Mouse (Mus musculus): ENCODE results near the gene Gm20604. TPM values are rescaled to one million over a fixed set of nuclear protein-coding genes. Genes with fewer than 3 reads are reported as not detected.

Gm20604 gene
- total RNA-seq, 2 experiments from 2014 or later, result 3.8 to 4.9 TPM

DNA sequence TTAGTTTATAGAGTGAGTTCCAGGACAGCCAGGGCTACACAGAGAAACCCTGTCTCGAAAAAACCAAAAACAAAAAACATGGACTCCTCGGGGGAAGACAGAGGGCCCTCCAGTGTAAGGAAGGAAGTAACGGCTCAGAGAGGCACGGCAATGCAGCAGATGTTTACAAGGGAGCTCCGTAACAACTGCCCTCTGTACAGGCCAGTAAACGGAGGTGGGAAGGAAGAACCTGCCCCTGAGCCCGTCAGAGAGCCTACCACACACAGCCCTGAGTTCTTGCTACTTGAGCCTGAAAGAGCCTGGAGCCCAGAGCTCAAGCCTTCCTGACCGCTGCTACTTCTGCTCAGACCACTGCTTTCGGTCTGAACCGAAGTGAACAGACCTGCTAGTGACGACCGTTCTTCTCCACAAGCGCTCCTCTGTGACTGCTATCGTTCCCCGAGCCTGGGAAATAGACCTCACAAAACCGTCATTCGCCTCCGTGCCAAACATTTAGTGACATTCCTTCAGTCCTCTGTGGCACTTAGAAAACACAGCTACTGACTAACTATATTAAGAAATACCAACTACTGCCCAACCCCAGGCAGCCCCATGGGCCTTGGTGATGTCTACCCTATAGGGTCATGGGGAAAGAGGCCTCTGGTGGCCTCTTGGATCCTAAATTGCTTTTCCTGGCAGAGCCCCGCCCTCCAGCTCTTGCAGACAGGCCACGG is 45.2 kb downstream of the Gm20604 start:
- DNase-seq (ENCODE audit: low spot score), result no peak
- intact Hi-C loops (cut with DNase I), result no loop called here

DNA sequence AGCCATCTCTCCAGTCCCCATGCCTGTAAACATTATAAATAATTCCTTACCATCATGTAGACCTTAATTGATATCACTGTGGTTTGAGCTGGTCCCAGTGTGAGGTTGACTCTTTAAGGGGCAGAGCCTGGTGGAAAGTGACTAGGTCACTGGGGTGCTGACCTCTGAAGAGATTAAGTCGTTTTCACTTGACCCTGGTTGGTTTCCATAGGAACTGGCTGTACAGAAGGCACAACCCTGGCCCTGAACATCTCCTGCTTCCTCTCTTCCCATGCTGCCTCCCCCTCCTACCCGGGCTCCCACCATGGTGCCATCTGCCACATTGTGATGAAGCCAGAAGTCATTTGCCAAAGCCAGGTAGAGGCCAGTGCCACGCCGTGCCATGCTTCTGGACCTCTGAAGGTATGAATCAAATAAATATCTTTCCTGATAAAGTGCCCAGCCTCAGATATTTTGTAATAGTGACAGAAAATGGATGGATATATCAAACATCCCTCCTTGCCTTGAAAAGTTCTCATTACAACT is 47.6 kb downstream of the Gm20604 start:
- intact Hi-C loops (cut with DNase I), result no loop called here
- no peak for DNase-seq (ENCODE audit: low spot score)

GRCm38 (mm10) chr12:102709896-102710295 is 48.6 kb downstream of the Gm20604 start:
- no peak for DNase-seq (ENCODE audit: low spot score)
- intact Hi-C loops (cut with DNase I), result no loop called here

GRCm38 (mm10) chr12:102708220-102708619 is 50.3 kb downstream of the Gm20604 start:
- intact Hi-C loops (cut with DNase I), result no loop called here
- no peak for DNase-seq (ENCODE audit: low spot score)

DNA sequence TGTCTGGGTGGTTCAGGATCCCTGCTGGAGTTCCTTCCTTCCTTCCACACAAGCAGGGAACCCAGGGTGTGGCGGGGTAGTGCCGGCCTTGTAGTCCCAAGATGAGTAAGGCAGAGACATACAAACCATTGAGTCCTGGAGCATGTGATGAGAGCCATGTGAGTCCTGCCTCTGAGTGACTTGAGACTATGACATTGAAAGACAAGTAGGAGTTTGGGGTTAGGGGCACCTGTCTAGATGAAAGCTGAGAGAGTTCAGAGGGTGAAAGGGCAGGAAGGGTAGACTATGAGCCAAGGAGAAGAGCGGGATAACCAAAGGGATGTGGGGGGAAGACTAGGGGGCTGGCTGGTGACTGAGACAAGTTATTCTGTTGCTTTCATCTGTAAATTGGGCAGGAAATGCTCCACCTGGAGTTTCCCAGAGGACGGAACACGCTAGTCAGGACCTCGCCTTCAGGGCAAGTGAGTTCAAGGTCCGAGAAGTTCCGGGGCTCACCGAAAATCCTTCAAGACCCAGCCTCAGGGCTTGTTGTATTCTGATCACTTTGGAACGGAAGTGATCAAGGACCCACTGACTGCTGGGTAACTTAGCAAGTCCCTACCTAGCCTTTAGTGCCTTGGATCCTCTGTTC is 51.5 kb downstream of the Gm20604 start:
- intact Hi-C loops (cut with DNase I), result loop anchor here (2.0 kb wide), 1 partner anchor 128 kb away; no protein-coding TSS in a partner anchor
- DNase-seq (ENCODE audit: low spot score), result no peak

GRCm38 (mm10) chr12:102705906-102706640 is 52.4 kb downstream of the Gm20604 start:
- DNase-seq (ENCODE audit: low spot score), result no peak

DNA sequence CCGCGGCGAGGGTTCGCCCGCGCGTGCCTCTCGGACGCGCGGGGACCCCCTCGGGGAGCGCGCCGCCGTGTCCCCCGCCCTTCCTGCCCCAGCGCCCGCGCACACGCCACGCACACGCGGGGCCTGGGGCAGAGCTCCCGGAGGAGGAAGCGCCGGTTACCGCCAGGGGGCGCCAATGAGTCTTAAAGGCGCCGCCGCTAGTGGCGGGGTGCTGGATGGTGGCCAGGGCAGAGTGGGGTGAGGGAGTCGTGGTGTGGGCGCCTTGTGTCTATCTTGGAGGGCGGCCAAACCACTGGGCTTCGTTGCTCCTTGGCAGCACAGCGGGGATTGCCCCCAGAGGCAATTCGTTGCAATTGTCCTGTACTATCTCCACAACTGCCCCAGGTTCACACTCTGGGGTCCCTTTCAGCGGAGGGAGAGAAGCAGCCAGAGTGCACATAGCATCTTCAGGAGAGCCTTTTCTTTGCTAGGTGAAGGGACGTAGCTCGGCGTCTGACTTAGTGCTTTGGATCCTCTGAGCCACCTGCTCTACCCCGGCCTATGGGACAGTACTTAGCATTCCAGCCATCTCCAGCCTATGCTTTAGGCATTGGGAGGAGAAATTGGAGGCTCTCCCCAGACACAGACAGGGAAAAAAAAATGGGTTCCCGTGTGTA is 53.1 kb downstream of the Gm20604 start:
- peak; percentile 60 for DNase-seq (ENCODE audit: low spot score)
- intact Hi-C loops (cut with DNase I), result no loop called here

More at GRCm38 (mm10) chr12:102705906-102706640, 52.4 kb downstream of the Gm20604 start:
- intact Hi-C loops (cut with DNase I), result loop anchor here (2.0 kb wide), 1 partner anchor 127 kb away; no protein-coding TSS in a partner anchor

DNA sequence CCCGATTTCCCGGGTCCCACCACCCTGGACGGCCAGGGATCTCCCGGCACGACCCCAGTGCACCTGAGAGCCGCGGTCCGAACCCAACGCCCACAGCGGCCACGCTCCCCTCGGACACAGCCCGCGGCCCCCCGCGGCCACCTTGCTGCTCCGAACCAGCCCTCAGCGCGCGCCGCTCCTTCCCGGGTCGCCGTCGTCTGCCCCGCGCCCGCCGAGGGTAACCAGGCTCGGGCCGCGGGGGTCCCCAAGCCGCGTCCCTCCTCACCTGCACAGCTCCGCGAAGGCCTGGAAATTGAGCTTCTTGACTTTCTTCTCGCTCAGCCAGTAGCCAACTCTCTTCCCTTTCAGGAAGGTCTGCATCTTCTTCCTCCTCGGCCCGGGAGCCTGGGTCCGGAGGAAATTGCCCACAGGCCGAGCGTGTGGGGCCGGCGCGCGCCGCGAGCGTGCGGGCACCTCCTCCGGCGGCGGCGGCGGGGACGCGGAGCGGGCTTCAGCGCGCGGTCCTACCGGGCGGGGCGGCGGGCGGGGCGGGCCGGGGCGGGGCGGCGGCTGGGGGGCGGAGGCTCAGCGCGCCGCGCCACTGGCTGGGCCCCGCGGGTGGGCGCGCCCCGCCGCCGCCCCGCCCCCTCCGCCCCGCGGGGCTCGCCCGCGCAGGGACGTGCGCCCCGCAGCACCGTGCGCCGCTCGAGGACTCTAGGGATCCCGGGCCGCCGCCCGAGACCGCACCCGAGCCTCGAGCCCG is 53.8 kb downstream of the Gm20604 start, which contains the start of gene Itpk1:
Itpk1 (minus strand) TSS at position 474 of the 742 bp plus-strand sequence.
- intact Hi-C loops (cut with DNase I), result no loop called here
- DNase-seq (ENCODE audit: low spot score), result no peak

DNA sequence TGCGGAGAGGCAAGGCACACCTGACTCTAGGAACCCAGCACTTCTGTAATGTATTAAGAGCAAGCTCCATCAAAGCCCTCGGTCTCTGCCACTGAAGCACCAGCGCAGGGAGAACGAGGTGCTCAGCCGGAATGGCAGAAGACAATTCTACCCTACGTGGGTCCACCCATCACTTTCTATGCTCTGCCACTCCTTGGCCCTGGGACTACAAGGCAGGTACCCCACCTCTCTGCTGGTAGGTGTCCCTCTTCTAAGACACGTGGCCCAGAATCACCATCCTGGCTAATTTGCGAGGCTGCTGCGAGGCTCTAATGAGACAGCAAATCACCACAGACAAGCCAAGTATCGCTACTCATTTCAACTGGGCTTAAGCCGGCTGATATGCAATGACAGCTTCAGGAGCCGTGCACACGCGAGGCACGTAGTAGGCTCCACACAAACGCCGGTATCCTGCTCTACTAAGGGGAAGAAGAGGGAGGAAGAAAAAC is 54.5 kb downstream of the Gm20604 start:
- DNase-seq (ENCODE audit: low spot score), result no peak
- intact Hi-C loops (cut with DNase I), result no loop called here

- intact Hi-C loops (cut with DNase I), result no loop called here
These were observed 55.0 kb downstream of the Gm20604 start for GRCm38 (mm10) chr12:102703441-102703840.

DNA sequence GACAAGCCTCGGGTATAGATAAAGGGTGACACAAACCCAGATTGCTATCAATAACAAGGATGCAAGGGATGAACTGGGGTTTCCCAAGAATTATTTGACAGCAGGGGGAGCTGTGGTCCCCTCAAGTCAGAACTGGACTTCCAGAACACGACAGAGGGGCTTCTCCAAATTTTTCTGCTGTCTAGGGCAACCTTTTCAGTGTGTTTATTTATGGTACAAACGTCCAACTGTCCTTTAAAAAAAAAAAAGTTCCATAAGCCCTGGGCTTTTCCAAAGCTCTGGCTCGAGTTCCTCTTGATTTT is 55.4 kb downstream of the Gm20604 start:
- intact Hi-C loops (cut with DNase I), result no loop called here
- no peak for DNase-seq (ENCODE audit: low spot score)

More at GRCm38 (mm10) chr12:102703441-102703840, 55.0 kb downstream of the Gm20604 start:
- DNase-seq (ENCODE audit: low spot score), result no peak

GRCm38 (mm10) chr12:102702356-102703110 is 55.9 kb downstream of the Gm20604 start:
- DNase-seq (ENCODE audit: low spot score), result no peak
- intact Hi-C loops (cut with DNase I), result no loop called here

- intact Hi-C loops (cut with DNase I), result no loop called here
- no peak for DNase-seq (ENCODE audit: low spot score)
These were observed 56.7 kb downstream of the Gm20604 start for GRCm38 (mm10) chr12:102701691-102702207.

- intact Hi-C loops (cut with DNase I), result no loop called here
- no peak for DNase-seq (ENCODE audit: low spot score)
These were observed 58.0 kb downstream of the Gm20604 start for GRCm38 (mm10) chr12:102700453-102700852.

DNA sequence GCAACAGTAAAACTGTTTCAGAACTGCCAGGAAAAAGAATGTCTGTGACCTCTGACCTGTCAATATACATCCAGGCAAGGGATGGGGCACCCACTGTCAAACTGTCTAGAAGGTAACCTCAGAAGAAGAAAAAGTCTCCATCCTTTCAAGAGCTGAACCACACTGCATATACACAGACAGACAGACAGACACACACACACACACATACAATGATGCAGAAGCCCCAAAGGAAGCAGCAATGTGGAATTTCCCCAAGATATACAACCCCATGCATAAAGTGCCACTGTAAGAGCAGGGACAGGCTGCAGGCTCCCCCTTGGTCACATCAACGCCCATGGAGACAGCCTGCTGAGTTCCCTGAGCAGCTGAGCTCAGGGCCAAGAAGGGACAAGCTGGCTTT is 59.3 kb downstream of the Gm20604 start:
- intact Hi-C loops (cut with DNase I), result no loop called here
- DNase-seq (ENCODE audit: low spot score), result no peak

GRCm38 (mm10) chr12:102698089-102698684 is 60.3 kb downstream of the Gm20604 start:
- intact Hi-C loops (cut with DNase I), result no loop called here
- no peak for DNase-seq (ENCODE audit: low spot score)

DNA sequence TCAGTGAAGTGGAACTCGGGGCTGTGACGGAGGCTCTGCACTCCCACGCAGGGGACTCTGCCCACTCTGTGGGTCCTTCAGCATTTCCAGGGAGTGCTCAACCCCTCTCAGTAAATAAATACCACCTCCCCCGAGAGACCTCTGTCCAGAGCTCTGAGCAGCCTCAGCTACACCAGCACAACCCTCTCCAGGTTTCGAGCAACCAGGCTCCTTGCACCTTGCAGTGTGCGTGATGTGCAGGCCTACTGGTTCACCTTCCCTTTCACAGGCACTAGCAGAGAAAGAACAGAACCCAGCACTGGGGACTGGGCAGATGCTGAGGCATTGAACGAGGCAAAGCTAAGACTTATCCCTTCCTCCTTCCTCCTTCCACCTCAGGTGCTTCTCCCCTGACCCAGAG is 61.1 kb downstream of the Gm20604 start:
- DNase-seq (ENCODE audit: low spot score), result no peak
- intact Hi-C loops (cut with DNase I), result no loop called here
